Mouse (Mus musculus): Measurements from ENCODE around the gene Alox5. TPM values are rescaled to one million over a fixed set of nuclear protein-coding genes. Genes with fewer than 3 reads are reported as not detected.

The Alox5 gene
- total RNA-seq, 2 experiments from 2014 or later, result 1.7 to 2.6 TPM

GRCm38 (mm10) chr6:116440849-116441248 is 20.1 kb downstream of the Alox5 start:
- intact Hi-C loops (cut with DNase I), result no loop called here
- Histone ChIP-seq H3K4me3 (no peak overlapping the region), H3K27ac (no peak overlapping the region)
- no peak for TF ChIP-seq CTCF (IDR thresholded peaks at IDR 0.05)
- DNase-seq (ENCODE audit: extremely low spot score in 1 of 2, low spot score in 2 of 2), result no peak

GRCm38 (mm10) chr6:116440447-116440846 is 20.5 kb downstream of the Alox5 start:
- intact Hi-C loops (cut with DNase I), result no loop called here
- Histone ChIP-seq H3K27ac (no peak overlapping the region), H3K4me3 (no peak overlapping the region)
- TF ChIP-seq CTCF (IDR thresholded peaks at IDR 0.05), result no peak
- no peak for DNase-seq (ENCODE audit: extremely low spot score in 1 of 2, low spot score in 2 of 2)

GRCm38 (mm10) chr6:116439531-116439930 is 21.4 kb downstream of the Alox5 start:
- Histone ChIP-seq H3K4me3 (no peak overlapping the region), H3K27ac (no peak overlapping the region)
- DNase-seq (ENCODE audit: extremely low spot score in 1 of 2, low spot score in 2 of 2), result no peak
- intact Hi-C loops (cut with DNase I), result no loop called here
- TF ChIP-seq CTCF (IDR thresholded peaks at IDR 0.05), result no peak

GRCm38 (mm10) chr6:116438864-116439263 is 22.1 kb downstream of the Alox5 start:
- Histone ChIP-seq H3K27ac (no peak overlapping the region), H3K4me3 (no peak overlapping the region)
- no peak for DNase-seq (ENCODE audit: extremely low spot score in 1 of 2, low spot score in 2 of 2)
- TF ChIP-seq CTCF (IDR thresholded peaks at IDR 0.05), result no peak
- intact Hi-C loops (cut with DNase I), result no loop called here

GRCm38 (mm10) chr6:116428282-116428681 is 32.7 kb downstream of the Alox5 start:
- H3K27ac ChIP-seq, result no peak overlapping the region
- intact Hi-C loops (cut with DNase I), result no loop called here
- TF ChIP-seq CTCF (IDR thresholded peaks at IDR 0.05), result peak; percentile 30
- H3K4me3 ChIP-seq, result no peak overlapping the region
- no peak for DNase-seq (ENCODE audit: extremely low spot score in 1 of 2, low spot score in 2 of 2)

GRCm38 (mm10) chr6:116427552-116427951 is 33.4 kb downstream of the Alox5 start:
- H3K4me3 ChIP-seq, result no peak overlapping the region
- DNase-seq (ENCODE audit: extremely low spot score in 1 of 2, low spot score in 2 of 2), result no peak
- TF ChIP-seq CTCF (IDR thresholded peaks at IDR 0.05), result no peak
- intact Hi-C loops (cut with DNase I), result no loop called here
- H3K27ac ChIP-seq, result no peak overlapping the region

- peak; percentile 63 for TF ChIP-seq CTCF (IDR thresholded peaks at IDR 0.05)
- DNase-seq (ENCODE audit: extremely low spot score in 1 of 2, low spot score in 2 of 2), result no peak
- Histone ChIP-seq H3K27ac (no peak overlapping the region), H3K4me3 (no peak overlapping the region)
- intact Hi-C loops (cut with DNase I), result loop anchor here (5.0 kb wide), 3 partner anchors 86 to 161 kb away; partner anchors contain the start of genes March8 and Zfand4
Measured at GRCm38 (mm10) chr6:116423664-116424063, 37.3 kb downstream of the Alox5 start.

- no peak for TF ChIP-seq CTCF (IDR thresholded peaks at IDR 0.05)
- Histone ChIP-seq H3K4me3 (no peak overlapping the region), H3K27ac (no peak overlapping the region)
- intact Hi-C loops (cut with DNase I), result loop anchor here (5.0 kb wide), 3 partner anchors 86 to 161 kb away; partner anchors contain the start of genes March8 and Zfand4
- DNase-seq (ENCODE audit: extremely low spot score in 1 of 2, low spot score in 2 of 2), result no peak
Measured at GRCm38 (mm10) chr6:116422991-116423390, 38.0 kb downstream of the Alox5 start.

- H3K27ac ChIP-seq, result no peak overlapping the region
- intact Hi-C loops (cut with DNase I), result loop anchor here (5.0 kb wide), 3 partner anchors 83 to 158 kb away; partner anchors contain the start of genes March8 and Zfand4
- H3K4me3 ChIP-seq, result no peak overlapping the region
- TF ChIP-seq CTCF (IDR thresholded peaks at IDR 0.05), result no peak
- no peak for DNase-seq (ENCODE audit: extremely low spot score in 1 of 2, low spot score in 2 of 2)
Measured at GRCm38 (mm10) chr6:116420271-116420670, 40.7 kb downstream of the Alox5 start.

- intact Hi-C loops (cut with DNase I), result loop anchor here (5.0 kb wide), 4 partner anchors 82 to 407 kb away; partner anchors contain the start of genes March8 and Zfand4
- no peak overlapping the region for H3K27ac ChIP-seq
Measured at GRCm38 (mm10) chr6:116419699-116420098, 41.3 kb downstream of the Alox5 start.

GRCm38 (mm10) chr6:116418487-116418886 is 42.5 kb downstream of the Alox5 start:
- H3K4me3 ChIP-seq, result no peak overlapping the region
- no peak for DNase-seq (ENCODE audit: extremely low spot score in 1 of 2, low spot score in 2 of 2)
- TF ChIP-seq CTCF (IDR thresholded peaks at IDR 0.05), result no peak
- intact Hi-C loops (cut with DNase I), result loop anchor here (5.0 kb wide), 1 partner anchor 406 kb away; no protein-coding TSS in a partner anchor
- H3K27ac ChIP-seq, result no peak overlapping the region

More at GRCm38 (mm10) chr6:116419699-116420098, 41.3 kb downstream of the Alox5 start:
- TF ChIP-seq CTCF (IDR thresholded peaks at IDR 0.05), result no peak
- no peak overlapping the region for H3K4me3 ChIP-seq
- no peak for DNase-seq (ENCODE audit: extremely low spot score in 1 of 2, low spot score in 2 of 2)

GRCm38 (mm10) chr6:116417518-116418315 is 43.3 kb downstream of the Alox5 start:
- H3K4me3 ChIP-seq, result no peak overlapping the region
- no peak for DNase-seq (ENCODE audit: extremely low spot score in 1 of 2, low spot score in 2 of 2)
- no peak overlapping the region for H3K27ac ChIP-seq
- peak; percentile 58 for TF ChIP-seq CTCF (IDR thresholded peaks at IDR 0.05)
- intact Hi-C loops (cut with DNase I), result loop anchor here (5.0 kb wide), 1 partner anchor 405 kb away; no protein-coding TSS in a partner anchor

Measured in left cerebral cortex, adult 2 months (tissue).